Mouse (Mus musculus) adrenal gland, postnatal 36 days (tissue): ENCODE results near the gene Pde9a. TPM values are rescaled to one million over a fixed set of nuclear protein-coding genes. Genes with fewer than 3 reads are reported as not detected.
A peak's percentile ranks its signal among the peaks of the same experiment; 100 is the strongest.

Experiments
- DNase-seq, 2 experiments: peaks; one replicate each; pipeline ENCODE4 v3.0.0; 2021; ENCODE audit warnings: mixed read lengths in 1 of 2
- total RNA-seq, 2 experiments: library from RNA; stranded (reverse); gene quantifications; 2 replicates each; pipeline ENCODE4 v1.2.3; 2021

Gene Pde9a
- total RNA-seq, 2 experiments from 2014 or later = 3.2 to 3.7 TPM

GRCm38 (mm10) chr17:31386766-31387275 is 811 bp downstream of the Pde9a start:
- DNase-seq = no peak

GRCm38 (mm10) chr17:31389432-31390050 is 3.5 kb downstream of the Pde9a start:
- no peak for DNase-seq

- no peak for DNase-seq
Observed at GRCm38 (mm10) chr17:31391462-31391861, 5.5 kb downstream of the Pde9a start.

GRCm38 (mm10) chr17:31392041-31392440 is 6.0 kb downstream of the Pde9a start:
- no peak for DNase-seq

GRCm38 (mm10) chr17:31393811-31394210 is 7.8 kb downstream of the Pde9a start:
- DNase-seq = no peak

GRCm38 (mm10) chr17:31400294-31400693 is 14.3 kb downstream of the Pde9a start:
- no peak for DNase-seq

GRCm38 (mm10) chr17:31401160-31401559 is 15.2 kb downstream of the Pde9a start:
- peak in 1 of 2 experiments; percentile 20 for DNase-seq

GRCm38 (mm10) chr17:31402713-31403112 is 16.7 kb downstream of the Pde9a start:
- no peak for DNase-seq

- no peak for DNase-seq
Observed at GRCm38 (mm10) chr17:31405694-31406227, 19.8 kb downstream of the Pde9a start.

- no peak for DNase-seq
Observed at GRCm38 (mm10) chr17:31409741-31410350, 23.8 kb downstream of the Pde9a start.

- no peak for DNase-seq
Observed at GRCm38 (mm10) chr17:31415258-31415657, 29.2 kb downstream of the Pde9a start.

- no peak for DNase-seq
Observed at GRCm38 (mm10) chr17:31418804-31419597, 33.0 kb downstream of the Pde9a start.

- DNase-seq = no peak
Observed at GRCm38 (mm10) chr17:31419598-31419950, 33.6 kb downstream of the Pde9a start.

- no peak for DNase-seq
Observed at GRCm38 (mm10) chr17:31419995-31420394, 34.0 kb downstream of the Pde9a start.

GRCm38 (mm10) chr17:31420658-31421057 is 34.6 kb downstream of the Pde9a start:
- no peak for DNase-seq

GRCm38 (mm10) chr17:31422381-31422780 is 36.4 kb downstream of the Pde9a start:
- DNase-seq = no peak

GRCm38 (mm10) chr17:31423020-31423419 is 37.0 kb downstream of the Pde9a start:
- no peak for DNase-seq

GRCm38 (mm10) chr17:31424358-31424757 is 38.3 kb downstream of the Pde9a start:
- no peak for DNase-seq

GRCm38 (mm10) chr17:31424798-31425197 is 38.8 kb downstream of the Pde9a start:
- no peak for DNase-seq

- no peak for DNase-seq
Observed at GRCm38 (mm10) chr17:31425827-31426698, 40.1 kb downstream of the Pde9a start.

- DNase-seq = no peak
Observed at GRCm38 (mm10) chr17:31429402-31429801, 43.4 kb downstream of the Pde9a start.

- DNase-seq = no peak
Observed at GRCm38 (mm10) chr17:31432878-31433281, 46.9 kb downstream of the Pde9a start.
